Mouse (Mus musculus) mouse trophoblast stem cell (cell line): ENCODE measurements around the gene N4bp2l1.

Experiments used
- in situ Hi-C, 2 experiments: fragments of 300-500 bp; cut with MseI, MboI; formaldehyde crosslinking; loops; 2 replicates in 1 of 2; 3 replicates in 1 of 2; pipeline ENCODE4 v1.15.1; 2025

Gene N4bp2l1

DNA sequence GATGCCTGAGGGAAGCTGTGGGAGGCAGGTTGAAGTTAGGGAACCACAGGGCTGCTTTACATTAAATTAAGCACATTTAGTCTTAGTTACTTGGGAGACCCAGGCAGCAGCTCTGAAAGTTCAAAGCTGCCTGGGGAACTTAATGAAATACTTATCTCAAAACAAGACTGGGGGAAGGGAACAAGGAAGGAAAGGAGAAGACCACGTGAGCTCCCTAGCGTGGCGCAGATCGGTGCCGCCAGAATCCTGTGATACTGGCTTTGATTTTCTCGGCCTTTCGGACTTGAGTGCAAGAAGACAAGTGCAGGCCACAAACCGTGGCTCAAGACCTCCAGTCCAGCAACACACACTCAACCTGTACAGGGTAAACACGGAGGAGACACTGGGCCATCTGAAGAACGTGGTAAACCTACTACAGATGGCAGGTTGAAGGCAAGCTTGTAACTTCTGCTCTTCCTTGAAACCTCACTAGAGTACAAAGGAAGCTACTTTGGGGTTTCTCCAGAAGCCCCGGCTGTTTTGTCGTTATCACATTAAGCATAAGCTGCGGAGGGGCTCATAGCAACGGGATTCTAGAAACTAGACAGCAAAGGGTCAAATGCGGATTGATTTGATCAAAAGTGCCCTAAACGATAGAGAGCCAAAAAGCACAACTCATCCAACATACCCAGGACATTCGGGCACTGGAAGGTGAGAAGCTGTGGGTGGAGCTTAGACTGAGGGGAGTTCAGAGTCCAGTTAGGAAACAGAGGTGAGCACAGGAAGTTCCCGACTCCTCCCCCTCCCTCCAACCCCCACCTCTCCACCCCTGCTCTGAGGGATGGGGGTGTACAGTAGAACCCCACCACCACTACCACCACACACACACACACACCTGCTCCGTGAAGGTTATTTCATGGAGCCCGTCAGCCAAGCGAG is 1.5 kb upstream of the N4bp2l1 start:
- in situ Hi-C loops = no loop called here

DNA sequence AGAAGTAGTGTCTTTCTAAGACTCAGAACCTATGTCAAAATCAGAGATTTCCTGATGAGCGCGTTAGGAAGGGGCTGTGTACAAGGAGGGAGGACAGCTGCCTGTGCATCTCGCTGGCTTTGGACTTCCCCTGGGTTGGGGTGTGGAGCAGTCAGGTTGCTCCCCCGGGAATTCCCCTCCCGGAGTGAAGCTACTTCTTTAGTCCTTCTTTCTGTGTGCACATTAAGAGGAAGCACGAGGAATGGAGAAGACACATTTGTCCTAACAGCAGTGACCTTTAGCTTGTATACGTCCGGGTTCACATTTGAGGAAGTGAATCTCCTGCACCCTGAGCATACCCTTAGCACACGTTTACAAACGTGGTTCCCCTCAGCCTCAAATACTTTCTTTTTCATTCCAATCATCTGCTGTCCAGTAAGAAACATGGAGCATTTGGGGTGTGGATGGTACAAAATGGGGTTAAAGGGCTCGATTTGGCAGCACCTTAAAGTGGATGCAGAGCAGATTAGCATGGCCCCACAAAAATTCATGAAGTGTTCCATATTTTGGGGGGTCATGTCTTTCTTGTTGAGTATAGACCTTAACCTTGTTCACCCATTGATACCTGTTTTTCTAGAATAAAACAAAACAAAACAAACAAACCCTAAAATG is 1.5 kb downstream of the N4bp2l1 start:
- in situ Hi-C loops = no loop called here

DNA sequence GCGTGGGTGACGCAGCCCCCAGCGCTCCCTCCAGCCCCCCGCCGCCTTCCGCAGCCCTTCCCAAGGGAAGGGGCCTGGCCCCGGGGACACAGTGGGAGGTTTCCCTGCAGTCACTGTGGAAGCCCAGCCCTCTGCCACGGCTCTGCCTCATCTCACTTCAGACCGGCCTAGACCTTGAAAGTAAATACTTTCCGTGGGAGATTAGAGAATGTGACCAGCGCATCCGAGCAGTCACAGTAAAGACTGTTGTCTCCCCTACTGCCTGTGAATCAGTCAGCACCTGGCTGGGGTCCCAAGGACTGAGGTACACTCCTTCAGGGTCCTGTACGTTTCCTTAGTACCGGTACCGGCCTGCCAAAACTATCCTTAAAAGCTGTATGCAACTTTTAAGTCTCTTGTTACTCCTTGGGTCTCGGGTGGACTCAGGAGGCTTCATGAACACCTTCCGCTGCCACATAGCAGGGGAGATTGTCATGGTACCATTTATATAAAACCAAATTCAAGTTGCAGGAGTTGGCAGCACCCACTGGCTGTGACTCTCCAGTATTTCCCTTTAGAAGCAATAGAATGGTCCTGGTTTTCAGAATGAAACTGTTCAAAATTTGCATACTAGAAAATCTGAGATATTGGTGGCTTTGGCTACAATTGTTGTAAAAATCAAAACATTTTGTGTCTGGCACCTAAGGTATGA is 2.2 kb downstream of the N4bp2l1 start:
- in situ Hi-C loops = no loop called here

DNA sequence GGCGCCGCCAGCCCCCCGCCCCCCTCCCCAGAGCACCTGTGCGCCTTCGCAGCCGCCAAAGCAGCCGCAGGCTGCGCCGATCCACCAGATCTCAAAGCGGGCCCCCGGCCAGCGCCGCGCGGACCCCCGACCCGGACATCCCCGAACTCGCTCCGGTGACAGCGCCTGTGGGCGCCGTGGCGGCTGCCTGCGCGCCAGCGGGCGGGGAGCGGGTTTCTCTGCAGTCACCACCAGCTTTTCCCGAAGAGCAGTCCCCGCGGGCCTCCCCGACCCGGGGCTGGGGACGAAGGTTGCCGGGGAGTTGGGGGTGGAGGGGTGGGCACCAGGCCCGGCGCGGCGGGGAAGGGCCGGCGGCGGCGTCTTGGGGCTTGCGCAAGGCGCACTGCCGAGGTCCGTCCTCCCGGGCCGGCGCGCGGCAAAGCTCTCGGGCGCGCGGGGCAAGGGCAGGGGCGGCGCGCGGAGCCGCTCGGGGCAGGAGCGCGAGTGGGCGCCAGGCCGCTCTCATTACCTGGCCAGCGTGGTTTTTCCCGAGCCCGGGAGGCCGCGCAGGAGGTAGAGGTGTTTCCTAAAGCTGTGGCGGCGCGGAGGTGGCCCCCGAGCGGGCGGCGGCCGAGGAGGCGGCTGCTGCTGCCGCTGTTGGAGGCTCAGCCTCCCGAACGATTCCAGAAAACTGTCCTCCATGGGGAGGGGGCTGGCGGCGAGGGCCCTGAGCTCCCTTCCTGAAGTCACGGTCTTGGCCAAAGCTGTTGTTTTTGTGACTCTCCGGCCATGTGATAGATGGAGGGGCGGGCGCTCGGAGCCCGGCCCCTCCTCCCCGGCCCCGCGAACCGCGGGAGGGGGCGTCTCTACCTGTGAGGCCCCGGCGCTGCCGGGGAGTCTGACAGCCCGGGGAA is 3.0 kb downstream of the N4bp2l1 start:
- in situ Hi-C loops = no loop called here

DNA sequence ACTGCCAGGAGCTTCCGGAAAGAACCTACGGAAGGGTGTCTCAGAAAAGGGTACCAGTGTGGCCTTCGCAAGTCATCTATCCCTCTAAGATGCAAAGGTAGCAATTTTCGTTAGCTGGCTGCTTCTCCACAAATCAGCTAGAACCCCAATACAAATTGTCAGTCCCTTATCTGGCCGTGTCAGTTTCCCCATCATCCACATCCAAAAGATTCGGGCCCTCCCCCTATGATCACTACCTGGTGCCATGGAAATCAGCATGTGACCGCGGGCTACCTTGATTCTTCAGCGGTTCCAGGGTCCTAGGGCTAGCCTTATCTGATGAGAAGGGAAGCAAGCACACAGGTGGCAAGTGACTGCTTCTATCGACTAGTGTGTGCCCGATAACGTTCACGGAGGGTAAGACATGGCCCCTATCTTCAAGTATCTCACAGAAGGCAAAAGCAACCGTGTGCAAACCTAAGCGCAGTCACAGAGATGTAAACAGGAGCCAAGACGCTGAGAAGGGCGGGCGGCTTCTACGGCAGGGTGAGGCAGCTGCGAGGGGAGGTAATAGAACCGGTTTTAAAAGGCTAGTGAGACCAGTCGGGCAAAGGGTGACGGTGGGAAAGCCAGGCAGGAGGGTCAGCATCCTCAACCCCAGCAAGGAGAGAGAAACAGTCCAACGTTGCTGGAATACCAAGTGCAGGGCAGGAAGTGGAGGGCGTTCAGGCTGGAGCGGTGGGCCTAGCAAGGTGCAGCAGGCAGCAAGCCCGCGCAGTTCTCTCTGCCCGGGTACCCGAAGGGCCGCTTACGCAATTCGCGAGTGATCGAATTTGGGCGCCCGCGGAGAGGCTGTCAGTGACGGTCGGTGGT is 3.9 kb downstream of the N4bp2l1 start:
- in situ Hi-C loops = no loop called here

- in situ Hi-C loops = no loop called here
Observed at GRCm38 (mm10) chr5:150592186-150592903, 4.6 kb downstream of the N4bp2l1 start.

DNA sequence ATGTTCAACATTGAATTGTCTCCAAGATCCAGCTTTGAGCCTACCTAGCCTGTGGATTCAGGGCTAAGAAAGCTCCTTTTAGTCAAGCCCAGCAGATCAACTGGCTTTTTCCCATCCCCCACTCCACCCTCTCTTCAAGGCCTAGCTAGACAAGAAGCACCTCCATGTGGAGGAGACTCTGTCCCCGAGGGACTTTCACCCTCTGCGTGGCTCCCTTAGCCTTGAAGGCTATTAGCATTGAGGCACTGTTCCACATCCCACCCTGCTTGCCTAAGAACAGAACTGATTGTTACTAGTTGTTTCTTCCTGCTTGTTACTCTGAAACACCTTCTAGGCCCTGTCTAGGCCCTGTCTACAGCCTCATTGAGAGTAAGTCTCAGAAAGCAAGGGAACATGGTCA is 7.0 kb downstream of the N4bp2l1 start:
- in situ Hi-C loops = no loop called here

- in situ Hi-C loops = no loop called here
Observed at GRCm38 (mm10) chr5:150584337-150584729, 12.7 kb downstream of the N4bp2l1 start.

DNA sequence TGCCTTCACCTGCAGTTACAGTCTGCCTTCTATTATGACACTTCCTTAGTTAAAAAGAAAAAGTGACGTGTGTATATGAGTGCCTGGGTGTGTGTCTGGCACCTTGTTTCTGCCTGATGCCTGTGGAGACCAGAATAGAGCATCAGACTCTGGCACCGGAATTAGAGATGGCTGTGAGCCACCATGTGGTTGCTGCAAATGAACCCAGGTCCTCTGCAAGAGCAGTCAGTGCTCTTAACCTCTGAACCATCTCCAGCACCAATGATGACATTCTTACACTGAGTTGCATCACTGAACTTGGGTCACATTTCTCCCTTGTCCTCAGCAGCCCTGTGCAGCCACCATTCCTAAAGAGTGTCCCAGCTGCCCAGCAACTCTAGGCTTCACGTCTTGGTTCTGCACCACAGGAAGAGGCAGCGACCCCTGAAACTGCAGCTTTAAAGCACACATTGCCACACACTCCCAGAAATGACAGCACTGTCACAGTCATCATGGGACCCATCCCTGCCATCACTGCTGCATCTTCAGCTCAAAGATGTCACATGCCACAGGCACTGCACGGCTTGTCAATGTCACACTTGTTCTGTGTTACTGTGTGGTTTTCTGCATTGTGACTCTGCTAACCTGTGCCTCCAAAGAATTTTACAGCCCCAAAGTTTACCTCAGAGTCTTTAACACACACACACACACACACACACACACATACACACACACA is 13.2 kb downstream of the N4bp2l1 start:
- in situ Hi-C loops = no loop called here

DNA sequence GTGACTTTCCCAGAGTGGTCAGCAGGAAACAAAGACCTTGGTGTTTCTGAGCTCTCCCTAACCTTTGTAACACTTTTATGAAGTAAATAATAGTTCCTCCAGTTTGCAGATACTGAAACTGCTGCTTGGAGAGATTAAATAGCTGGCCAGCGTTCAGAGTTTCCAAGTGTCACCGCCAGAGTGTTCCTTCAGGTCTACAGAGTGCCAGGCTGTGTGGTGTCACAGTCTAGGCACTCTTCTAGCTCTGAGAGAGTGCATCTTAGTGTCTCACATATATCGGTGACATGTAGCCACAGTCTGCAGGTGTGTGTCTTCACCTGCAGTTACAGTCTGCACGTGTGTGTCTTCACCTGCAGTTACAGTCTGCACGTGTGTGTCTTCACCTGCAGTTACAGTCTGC is 13.8 kb downstream of the N4bp2l1 start:
- in situ Hi-C loops = no loop called here

DNA sequence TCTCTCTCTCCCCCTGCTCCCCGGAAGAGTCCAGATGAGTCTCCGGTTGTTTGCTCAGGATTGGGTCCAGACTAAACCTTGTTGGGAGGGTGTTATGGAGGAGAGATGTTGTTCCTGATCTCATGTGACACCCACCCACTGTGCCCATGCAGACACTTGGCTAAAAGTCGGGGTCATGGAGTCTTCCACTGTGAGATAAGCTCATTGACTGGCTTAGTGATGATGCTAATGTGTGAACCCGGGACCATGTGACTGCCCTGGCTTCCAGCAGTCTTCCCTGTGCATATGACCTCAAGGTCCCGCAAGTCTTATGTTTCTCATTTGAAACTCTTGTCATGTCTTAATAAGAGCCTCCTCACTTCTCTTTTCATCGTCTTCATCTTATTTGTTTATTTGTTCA is 15.8 kb downstream of the N4bp2l1 start:
- in situ Hi-C loops = no loop called here

- in situ Hi-C loops = no loop called here
Observed at GRCm38 (mm10) chr5:150578613-150579171, 18.3 kb downstream of the N4bp2l1 start.

GRCm38 (mm10) chr5:150576832-150577231 is 20.2 kb downstream of the N4bp2l1 start:
- in situ Hi-C loops = no loop called here

DNA sequence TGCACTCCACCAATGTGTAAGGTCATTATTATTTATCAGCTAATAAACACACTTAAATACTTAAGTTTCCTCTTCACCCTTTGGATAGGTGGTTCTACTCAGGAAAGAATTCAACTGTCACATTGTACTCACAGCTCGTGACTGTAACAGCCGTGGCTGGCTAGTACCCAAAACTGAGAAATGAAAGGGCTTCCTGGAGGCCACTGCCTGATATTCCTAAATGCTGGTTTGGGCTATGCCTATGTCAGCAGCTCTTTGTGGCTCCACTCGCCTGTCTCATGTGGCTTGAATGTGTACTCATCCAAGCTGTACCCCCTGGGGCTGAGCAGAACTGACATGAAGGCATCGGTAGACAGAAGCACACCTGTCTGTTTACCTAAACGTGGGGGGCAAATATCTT is 22.1 kb downstream of the N4bp2l1 start:
- in situ Hi-C loops = no loop called here

DNA sequence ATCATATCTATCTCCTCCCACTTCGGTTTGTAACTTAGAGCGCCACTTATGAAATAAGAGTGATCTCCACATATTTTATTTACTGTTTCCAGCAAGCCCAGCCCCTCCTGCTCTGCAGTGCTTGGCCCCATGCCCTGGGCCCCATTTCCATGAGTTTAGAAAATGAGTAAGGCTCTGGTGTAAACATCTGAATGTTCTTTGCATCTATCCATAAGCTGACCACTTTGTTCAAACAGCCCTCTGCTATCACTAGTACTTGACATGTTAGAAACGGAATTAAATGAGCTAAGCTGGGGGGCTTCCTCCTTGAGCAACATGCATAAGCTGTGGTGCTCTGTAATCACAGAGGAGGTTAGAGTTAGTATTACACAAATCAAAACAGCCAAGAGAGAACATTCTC is 22.6 kb downstream of the N4bp2l1 start:
- in situ Hi-C loops = no loop called here

- in situ Hi-C loops = no loop called here
Observed at GRCm38 (mm10) chr5:150570496-150571219, 26.3 kb downstream of the N4bp2l1 start.

DNA sequence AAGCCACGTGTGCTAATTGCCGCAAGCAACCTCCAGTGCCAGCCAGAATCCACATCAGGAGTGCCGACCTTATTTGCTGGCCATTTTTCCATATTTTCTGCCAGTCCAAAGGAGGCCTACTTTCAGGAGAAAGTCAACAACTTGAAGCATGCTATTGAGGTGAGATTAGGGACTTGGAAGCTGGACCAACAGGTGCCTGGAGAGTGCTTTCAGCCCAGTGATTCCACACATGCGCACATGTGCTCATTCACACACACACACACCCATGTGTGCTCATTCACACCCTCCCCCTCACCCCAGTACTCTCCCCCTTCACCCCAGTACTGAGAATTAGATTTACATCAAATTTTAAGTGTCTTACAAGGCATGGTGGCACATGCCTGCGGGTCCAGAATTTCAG is 30.0 kb downstream of the N4bp2l1 start:
- in situ Hi-C loops = no loop called here

DNA sequence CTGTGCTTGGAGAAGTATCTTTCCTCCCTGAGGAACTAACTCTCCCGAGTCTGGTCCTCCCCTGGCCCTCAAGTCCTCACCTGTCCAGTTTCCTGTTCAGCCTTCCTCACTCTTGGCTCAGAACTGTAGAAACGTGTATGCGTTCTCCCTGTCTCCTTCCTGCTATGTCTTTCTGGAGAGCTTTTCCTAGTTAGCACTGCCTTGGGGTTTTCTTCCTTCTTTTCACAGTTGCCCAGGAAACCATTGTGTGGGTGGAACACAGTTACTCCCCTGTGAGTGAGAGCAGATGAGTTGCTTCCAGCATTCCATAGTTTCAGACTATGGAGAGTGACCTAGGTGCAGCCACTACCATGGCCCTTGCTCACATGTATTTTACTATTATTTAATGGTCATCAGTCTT is 30.8 kb downstream of the N4bp2l1 start:
- in situ Hi-C loops = no loop called here
